8 mouse cellular contexts compared by ENCODE assay signal in the genomic region with DNA sequence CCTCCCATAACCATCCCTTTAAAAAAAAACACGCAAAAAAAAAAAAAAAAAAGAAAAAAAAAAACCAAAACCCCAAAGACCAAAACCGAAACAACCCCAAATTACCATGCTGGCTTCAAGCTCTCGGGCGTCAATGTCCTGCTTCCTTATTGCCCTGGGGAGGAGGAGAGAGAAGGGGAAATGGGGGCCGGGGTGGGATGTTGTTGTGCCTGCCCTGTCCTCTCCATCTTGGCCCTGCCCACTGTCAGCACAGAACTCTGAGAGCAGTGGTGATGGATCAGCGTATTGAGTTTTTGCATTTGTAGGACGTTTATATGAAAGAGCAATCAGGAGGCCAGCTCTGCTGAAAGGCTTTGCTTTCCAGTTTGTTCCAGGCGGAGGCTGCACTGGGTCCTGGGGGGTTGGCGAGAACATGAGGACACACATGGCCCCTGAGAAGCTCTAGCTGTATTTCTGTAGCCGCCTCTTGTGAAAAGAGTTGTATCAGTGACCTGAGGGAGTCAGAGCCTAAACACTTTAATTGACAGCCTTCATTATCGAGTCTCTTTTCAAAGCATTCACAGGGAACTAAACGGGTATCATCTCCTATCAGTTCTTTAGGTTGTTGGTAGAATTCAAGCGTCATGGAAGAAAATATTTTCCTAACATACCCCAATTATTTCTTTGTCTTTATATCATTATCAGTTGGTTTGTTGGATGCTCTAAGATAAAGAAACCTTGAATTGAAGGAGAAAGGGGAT. TPM values are rescaled to one million over a fixed set of nuclear protein-coding genes. Genes with fewer than 3 reads are reported as not detected.
DNase-seq lines count a peak whose midpoint lies in the region; ATAC-seq lines count a peak whose summit lies in the region.

No protein-coding gene starts in this region.

- ATAC-seq in limb, embryonic 12.5 days (ENCODE audit: insufficient number of reproducible peaks, insufficient read depth, low FRiP score, low TSS enrichment, low read depth), result no peak
- no peak for ATAC-seq in midbrain, embryonic 12.5 days (ENCODE audit: low FRiP score, low read depth)

- no peaks in the 10 kb centered on the region for H3K9me3 ChIP-seq in heart, embryonic 10.5 days
- no peaks in the 10 kb centered on the region for H3K9me3 ChIP-seq in limb, embryonic 12.5 days
- no peaks in the 10 kb centered on the region for H3K9me3 ChIP-seq in midbrain, embryonic 12.5 days

- H3K4me2 ChIP-seq in limb, embryonic 12.5 days, result peak overlapping the region; percentile 53
- peak overlapping the region; percentile 36 for H3K4me2 ChIP-seq in midbrain, embryonic 12.5 days (replicated peaks)

- no peak overlapping the region for H3K9ac ChIP-seq in limb, embryonic 12.5 days (replicated peaks)
- 0 out of 2 replicates have a peak overlapping the region, but pooled peaks have one; percentile 32 for H3K9ac ChIP-seq in midbrain, embryonic 12.5 days (replicated peaks)

- H3K27me3 ChIP-seq in heart, embryonic 10.5 days (ENCODE audit: insufficient read depth, poor library complexity, severe bottlenecking), result no peaks in the 10 kb centered on the region
- H3K27me3 ChIP-seq in limb, embryonic 12.5 days, result no peaks in the 10 kb centered on the region
- H3K27me3 ChIP-seq in midbrain, embryonic 12.5 days, result no peaks in the 10 kb centered on the region

- DNase-seq in CD4-positive helper T cell, adult 2 months (ENCODE audit: low read depth, low spot score), result peak; percentile 59
- DNase-seq in NIH3T3 (ENCODE audit: low read depth), result peak; percentile 24
- no peak for DNase-seq in heart, embryonic 10.5 days (ENCODE audit: low spot score)
- DNase-seq in urinary bladder, postnatal 4 days (ENCODE audit: low spot score in 2 of 2), result no peak
- DNase-seq in ovary, postnatal 10 days (ENCODE audit: low spot score), result no peak
- DNase-seq in testis, postnatal 14 days (ENCODE audit: low spot score), result no peak

- WGBS in heart, embryonic 10.5 days, result 12% methylated on average over 13 of the region's 13 CpGs
- WGBS in limb, embryonic 12.5 days, result 4% methylated on average over 13 of the region's 13 CpGs
- WGBS in midbrain, embryonic 12.5 days, result 10% methylated on average over 13 of the region's 13 CpGs

- H3K4me3 ChIP-seq in heart, embryonic 10.5 days, result peak overlapping the region; percentile 42
- peak overlapping the region; percentile 14; the same call in 1 of the 2 replicates for H3K4me3 ChIP-seq in limb, embryonic 12.5 days (replicated peaks)
- no peak overlapping the region for H3K4me3 ChIP-seq in midbrain, embryonic 12.5 days

- H3K4me1 ChIP-seq in heart, embryonic 10.5 days, result peaks cover 51% of the 10 kb centered on the region
- H3K4me1 ChIP-seq in limb, embryonic 12.5 days (replicated peaks), result peaks cover 33% of the 10 kb centered on the region
- peaks cover 25% of the 10 kb centered on the region for H3K4me1 ChIP-seq in midbrain, embryonic 12.5 days

- H3K27ac ChIP-seq in heart, embryonic 10.5 days, result peak overlapping the region; percentile 87
- H3K27ac ChIP-seq in limb, embryonic 12.5 days, result peak overlapping the region; percentile 82
- H3K27ac ChIP-seq in midbrain, embryonic 12.5 days (replicated peaks), result peak overlapping the region; percentile 77

- no peaks in the 10 kb centered on the region for H3K36me3 ChIP-seq in heart, embryonic 10.5 days
- H3K36me3 ChIP-seq in limb, embryonic 12.5 days, result no peaks in the 10 kb centered on the region
- H3K36me3 ChIP-seq in midbrain, embryonic 12.5 days, result no peaks in the 10 kb centered on the region

RNA-seq across cellular contexts. Expression of a gene that starts 38.0 kb away (rescaled TPM):
- 14.8 and 15.8 TPM in 2 replicates for polyA plus RNA-seq in heart, embryonic 10.5 days (2016; fragmentation: Nextera tagmentation; extraction: Ambion mirVana)
- polyA plus RNA-seq in limb, embryonic 12.5 days (2016; fragmentation: Nextera tagmentation; extraction: Ambion mirVana), result 13.4 and 15.8 TPM in 2 replicates
- 15.3 and 15.7 TPM in 2 replicates for polyA plus RNA-seq in midbrain, embryonic 12.5 days (2016; fragmentation: Nextera tagmentation; extraction: Ambion mirVana)

Comparison
In these comparisons a context has a peak if more than half of its experiments do, and no peak if none do; other contexts are left out.
1. DNase-seq: peak in CD4-positive helper T cell, adult 2 months (single experiment) and NIH3T3 (single experiment); none in heart, embryonic 10.5 days (single experiment), urinary bladder, postnatal 4 days (0 of 2), ovary, postnatal 10 days (single experiment) and testis, postnatal 14 days (single experiment).
2. Peak in every context shown above with its lines, with median percentiles within 50 percentile points of each other: H3K27ac ChIP-seq.